Mouse (Mus musculus) myocyte (in vitro differentiated cells): ENCODE measurements around the gene Agr2.

Source experiments
- CEBPB ChIP-seq: IDR thresholded peaks from 2 replicates; pipeline ENCODE4 v1.6.1; 2011; ENCODE audit warnings: mild to moderate bottlenecking, moderate library complexity; ENCODE audit not compliant: poor library complexity, insufficient read depth, severe bottlenecking
- E2F4 ChIP-seq: IDR thresholded peaks from one replicate; pipeline ENCODE4 v1.6.1; 2011; ENCODE audit warnings: mild to moderate bottlenecking, control low read depth, moderate library complexity; ENCODE audit not compliant: insufficient read depth
- MAX ChIP-seq: IDR thresholded peaks from one replicate; pipeline ENCODE4 v1.6.1; 2011; ENCODE audit warnings: low read depth, mild to moderate bottlenecking, control low read depth
- MYOD1 ChIP-seq, 3 experiments: IDR thresholded peaks; one replicate each; pipeline ENCODE4 v1.6.1; 2011; ENCODE audit warnings: control low read depth in 2 of 3, low read depth in 2 of 3, mild to moderate bottlenecking in 2 of 3, moderate library complexity in 1 of 3; ENCODE audit not compliant: insufficient read length in 2 of 3, control insufficient read depth in 1 of 3
- MYOG ChIP-seq, 3 experiments: IDR thresholded peaks; one replicate each; pipeline ENCODE4 v1.6.1; 2011; ENCODE audit warnings: control low read depth in 2 of 3, low read depth in 2 of 3, mild to moderate bottlenecking in 2 of 3; ENCODE audit not compliant: insufficient read length in 2 of 3, control insufficient read depth in 1 of 3, insufficient read depth in 1 of 3
- POLR2A ChIP-seq: IDR thresholded peaks from one replicate; pipeline ENCODE4 v1.6.1; 2011; ENCODE audit warnings: low read depth, mild to moderate bottlenecking, control low read depth, moderate library complexity; ENCODE audit not compliant: insufficient read length
- POLR2AphosphoS2 ChIP-seq: IDR thresholded peaks from one replicate; pipeline ENCODE4 v1.6.1; 2011; ENCODE audit warnings: low read depth, control low read depth; ENCODE audit not compliant: insufficient read length
- REST ChIP-seq: IDR thresholded peaks from one replicate; pipeline ENCODE4 v1.6.1; 2011; ENCODE audit warnings: mild to moderate bottlenecking, control low read depth, moderate library complexity; ENCODE audit not compliant: insufficient read depth, insufficient read length
- TCF12 ChIP-seq: IDR thresholded peaks from one replicate; pipeline ENCODE4 v1.6.1; 2011; ENCODE audit warnings: mild to moderate bottlenecking, control low read depth; ENCODE audit not compliant: poor library complexity, insufficient read depth, severe bottlenecking
- TCF3 ChIP-seq: IDR thresholded peaks from one replicate; pipeline ENCODE4 v1.6.1; 2011; ENCODE audit warnings: low read depth, control low read depth; ENCODE audit not compliant: insufficient read length
- USF1 ChIP-seq: IDR thresholded peaks from one replicate; pipeline ENCODE4 v1.6.1; 2011; ENCODE audit warnings: low read depth, mild to moderate bottlenecking, control low read depth, moderate library complexity

DNA sequence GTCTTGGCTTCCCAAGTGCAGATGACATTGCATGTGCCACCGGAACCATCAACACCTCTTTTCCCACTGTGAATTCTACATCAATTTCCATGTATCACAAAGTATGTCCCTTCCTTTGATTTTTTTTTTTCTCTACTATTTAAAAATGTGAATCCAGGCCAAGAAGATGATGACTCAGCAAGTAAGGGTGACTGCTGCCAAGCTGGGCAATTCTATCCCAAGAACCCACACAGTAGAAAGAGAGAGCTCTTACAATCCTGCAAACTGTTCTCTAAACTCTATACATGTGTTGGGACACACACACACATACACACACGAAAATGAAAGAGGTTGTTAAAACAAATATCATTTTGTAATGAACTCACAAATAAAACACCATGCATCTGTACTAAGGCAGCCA lies 34.5 kb downstream of the Agr2 start:
- no peak for TF ChIP-seq TCF12
- no peak for TF ChIP-seq MAX
- TF ChIP-seq POLR2A: no peak
- no peak for TF ChIP-seq USF1
- no peak for TF ChIP-seq E2F4
- TF ChIP-seq POLR2AphosphoS2: no peak
- no peak for TF ChIP-seq CEBPB
- TF ChIP-seq TCF3: no peak
- TF ChIP-seq MYOG (IDR thresholded peaks at IDR 0.05; ENCODE audit: control insufficient read depth in 1 of 3, insufficient read depth in 1 of 3, insufficient read length in 2 of 3, low read depth in 2 of 3): no peak
- TF ChIP-seq MYOD1 (IDR thresholded peaks at IDR 0.05; ENCODE audit: control insufficient read depth in 1 of 3, insufficient read length in 2 of 3, low read depth in 2 of 3): no peak
- no peak for TF ChIP-seq REST
